Mouse (Mus musculus) CH12F3 (cell line): ENCODE results near the gene Akr1d1.

Experiments
- in situ Hi-C: fragments of 300-500 bp; cut with MboI; formaldehyde crosslinking; loops from 2 replicates; pipeline ENCODE4 v1.14.3; 2020; ENCODE audit warnings: low sequenced_read_pairs

The Akr1d1 gene

DNA sequence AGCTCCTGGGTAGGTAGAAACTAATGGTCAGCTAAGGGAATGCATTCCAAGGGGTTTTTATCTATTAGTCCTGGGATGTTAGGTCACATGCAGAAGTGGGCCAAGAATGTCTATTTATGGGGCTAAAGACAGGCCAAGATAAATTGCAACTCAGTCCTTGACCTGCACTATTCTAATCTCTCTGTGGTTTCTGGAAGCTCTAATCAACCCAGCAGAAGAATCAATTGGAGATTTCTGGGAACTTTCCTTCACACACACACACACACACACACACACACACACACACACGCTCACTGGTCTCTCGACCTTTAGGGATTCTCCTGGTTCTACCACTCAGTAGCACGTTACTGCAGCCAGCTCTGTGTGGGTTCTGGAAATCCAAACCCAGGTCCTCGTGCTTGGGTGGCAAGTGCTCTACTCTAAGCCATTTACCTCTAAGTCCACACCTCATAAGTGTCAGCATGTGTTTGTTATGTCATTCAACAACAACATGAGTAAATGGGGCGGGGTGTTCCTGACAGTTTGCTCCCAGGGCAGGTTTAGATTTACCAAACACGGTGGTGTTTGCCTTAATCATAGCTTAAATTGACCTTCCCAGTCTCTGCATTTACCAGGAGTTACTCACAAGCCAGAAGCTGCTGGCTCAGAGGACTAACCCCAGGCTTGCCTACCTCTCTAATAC, 82.8 kb downstream of the Akr1d1 start:
- in situ Hi-C loops = no loop called here

DNA sequence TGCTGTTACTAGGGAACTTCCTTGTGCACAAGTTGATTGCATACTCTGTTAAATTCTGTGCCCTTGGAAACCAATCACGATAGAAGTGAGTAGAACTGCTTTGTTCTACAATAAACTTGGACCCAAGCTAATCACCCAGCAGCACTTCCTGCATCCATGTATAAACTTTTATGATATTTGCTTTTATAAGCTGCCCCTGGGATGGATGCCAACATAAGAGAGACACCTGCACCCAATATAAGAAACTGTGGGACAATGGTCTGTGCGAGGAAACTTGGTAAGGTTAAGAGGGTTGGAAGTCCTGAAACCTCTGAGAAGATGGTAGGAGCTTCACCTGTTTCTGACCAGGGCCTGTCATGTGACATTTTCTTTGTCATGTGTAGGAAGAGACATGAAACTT, 85.5 kb downstream of the Akr1d1 start:
- in situ Hi-C loops = no loop called here

DNA sequence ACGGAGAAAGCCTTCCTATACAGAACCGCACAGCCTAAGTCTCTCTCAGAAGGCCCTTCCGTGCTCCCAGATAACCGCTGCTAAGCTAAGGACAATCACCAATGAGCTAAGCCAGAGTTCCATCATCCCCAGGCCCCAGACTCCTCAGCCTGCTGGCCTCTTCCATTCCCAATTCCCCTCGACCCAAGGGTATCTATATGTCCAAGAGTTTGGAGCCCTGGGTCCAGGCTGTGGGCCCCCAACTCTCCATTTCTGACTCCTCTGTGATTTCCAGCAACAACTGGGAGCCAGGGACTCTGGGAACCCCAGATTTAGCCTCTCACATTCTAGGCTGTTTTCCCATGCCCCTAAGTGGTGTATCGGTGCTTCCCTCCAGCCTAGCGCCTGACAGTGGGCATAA, 86.2 kb downstream of the Akr1d1 start:
- in situ Hi-C loops = no loop called here

DNA sequence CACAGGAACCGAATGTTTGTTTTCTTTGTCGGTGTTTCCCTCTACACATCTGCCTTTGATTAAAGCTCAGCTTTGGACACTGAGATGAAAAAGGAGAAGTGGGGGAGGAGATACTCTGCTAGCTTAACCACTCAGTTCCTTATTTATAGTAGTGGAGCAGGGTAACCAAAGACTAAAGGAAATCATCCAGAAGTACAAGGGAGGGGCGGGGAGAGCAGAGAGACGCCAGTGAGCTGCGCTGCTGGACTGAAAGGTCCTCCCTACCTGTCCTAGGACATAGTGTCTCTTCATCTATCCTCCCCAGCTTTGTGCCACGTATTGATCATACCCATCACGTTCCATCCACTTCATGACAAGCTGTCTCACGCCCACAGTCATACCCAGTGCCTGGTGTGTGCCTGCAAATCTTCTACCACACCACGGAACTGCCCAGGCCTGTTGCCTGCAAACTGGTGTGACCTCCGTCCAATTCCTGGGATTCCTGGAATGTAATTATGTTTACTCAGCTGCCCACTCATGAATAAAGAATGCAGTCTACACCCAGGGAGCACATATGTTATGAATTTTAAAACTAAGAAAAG, 87.5 kb downstream of the Akr1d1 start:
- in situ Hi-C loops = no loop called here
